Mouse (Mus musculus) liver, postnatal 0 days (tissue): Measurements from ENCODE around the gene Fn3k.

Source experiments
- CTCF ChIP-seq: sonication (generic); IDR thresholded peaks from 2 replicates; pipeline ENCODE4 v1.5.1; 2016; ENCODE audit warnings: antibody characterized with exemption, low read depth
- EP300 ChIP-seq: IDR thresholded peaks from 2 replicates; pipeline ENCODE4 v1.6.1; 2016; ENCODE audit warnings: antibody characterized with exemption, low read depth, mild to moderate bottlenecking

DNA sequence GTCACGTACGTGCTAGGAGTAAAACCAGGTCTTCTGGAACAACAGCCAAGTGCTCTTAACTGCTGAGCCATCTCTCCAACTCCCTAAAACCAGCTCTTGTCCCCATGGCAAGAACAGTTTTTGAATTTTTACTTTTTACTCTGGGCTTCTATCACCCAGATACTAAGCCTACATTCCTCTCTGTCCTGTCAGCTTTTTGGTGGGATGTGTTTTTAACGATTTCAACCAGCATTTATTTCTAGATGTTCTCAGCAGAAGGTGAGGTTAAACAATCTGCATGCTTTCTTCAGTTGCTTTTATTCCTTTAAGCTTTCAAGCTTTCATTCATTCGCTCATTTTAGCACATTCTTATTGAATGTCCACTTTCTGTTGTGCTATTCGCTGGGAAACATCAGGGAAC lies 16.7 kb upstream of the Fn3k start:
- TF ChIP-seq CTCF, result no peak
- no peak for TF ChIP-seq EP300
